Mouse (Mus musculus) ES-E14 (cell line): Measurements from ENCODE around the gene Alpl. TPM values are rescaled to one million over a fixed set of nuclear protein-coding genes. Genes with fewer than 3 reads are reported as not detected.
A peak's percentile ranks its signal among the peaks of the same experiment; 100 is the strongest.

Experiments used
- DNase-seq: peaks from one replicate; pipeline ENCODE4 v3.0.0-alpha.2; 2013; ENCODE audit warnings: low read depth, low spot score
- H3K27ac ChIP-seq: 2 replicates; pipeline ENCODE4 v1.5.1; 2012; ENCODE audit warnings: low read depth, mild to moderate bottlenecking, low read length, moderate library complexity, mixed read lengths; ENCODE audit not compliant: poor library complexity, insufficient read depth, severe bottlenecking
- H3K36me3 ChIP-seq: 2 replicates; pipeline ENCODE4 v1.6.1; 2012; ENCODE audit warnings: mild to moderate bottlenecking, low read length, moderate library complexity, mixed read lengths; ENCODE audit not compliant: control insufficient read depth, poor library complexity, insufficient read depth, severe bottlenecking
- H3K4me1 ChIP-seq, 2 experiments: fragments of 150-350 bp in 1 of 2; sonication (generic) in 1 of 2; 2 replicates each; pipeline ENCODE4 v1.6.1; 2012; ENCODE audit warnings: low read length in 2 of 2, mild to moderate bottlenecking in 1 of 2, mixed read lengths in 1 of 2; ENCODE audit not compliant: control insufficient read depth in 2 of 2, insufficient read depth in 2 of 2, poor library complexity in 1 of 2
- H3K4me3 ChIP-seq, 2 experiments: fragments of 150-350 bp in 1 of 2; sonication (generic) in 1 of 2; 2 replicates each; pipeline ENCODE4 v1.5.1; 2012; ENCODE audit warnings: low read length in 2 of 2, low read depth in 1 of 2, mild to moderate bottlenecking in 1 of 2, mixed read lengths in 1 of 2; ENCODE audit not compliant: insufficient read depth in 1 of 2, poor library complexity in 1 of 2, severe bottlenecking in 1 of 2
- H3K9ac ChIP-seq: 2 replicates; pipeline ENCODE4 v1.6.1; 2012; ENCODE audit warnings: low read depth, mild to moderate bottlenecking, low read length, mixed read lengths; ENCODE audit not compliant: poor library complexity, insufficient read depth, severe bottlenecking
- H3K9me3 ChIP-seq: fragments of 150-350 bp; sonication (generic); 2 replicates; pipeline ENCODE4 v1.6.1; 2012; ENCODE audit warnings: low read depth, mild to moderate bottlenecking, low read length; ENCODE audit not compliant: control insufficient read depth, insufficient read depth
- CHD2 ChIP-seq: IDR thresholded peaks from 2 replicates; pipeline ENCODE4 v1.6.1; 2014; ENCODE audit warnings: mild to moderate bottlenecking, low read depth, low read length, inconsistent platforms
- HCFC1 ChIP-seq: IDR thresholded peaks from 2 replicates; pipeline ENCODE4 v1.6.1; 2012; ENCODE audit warnings: low read length, inconsistent platforms, borderline replicate concordance; ENCODE audit not compliant: insufficient read depth
- MAFK ChIP-seq: IDR thresholded peaks from 2 replicates; pipeline ENCODE4 v1.6.1; 2014; ENCODE audit warnings: mild to moderate bottlenecking, low read depth, low read length, inconsistent platforms; ENCODE audit not compliant: insufficient read depth
- ZC3H11A ChIP-seq: IDR thresholded peaks from 2 replicates; pipeline ENCODE4 v1.6.1; 2012; ENCODE audit warnings: low read depth, mild to moderate bottlenecking, inconsistent platforms, low read length, borderline replicate concordance
- ZNF384 ChIP-seq: IDR thresholded peaks from 2 replicates; pipeline ENCODE4 v1.6.1; 2012; ENCODE audit warnings: low read depth, low read length, inconsistent platforms
- in situ Hi-C, 2 experiments: fragments of 600-800 bp; cut with MboI; formaldehyde crosslinking; loops; one replicate each; pipeline ENCODE4 v1.15.1; 2025; ENCODE audit warnings: low sequenced_read_pairs in 2 of 2, inconsistent platforms in 1 of 2; ENCODE audit not compliant: unreplicated experiment in 2 of 2
- total RNA-seq: library from RNA; depleted of rRNA; stranded (reverse); fragments of 300-350 nt; gene quantifications from 2 replicates; pipeline ENCODE4 v1.2.3, GENCODE M21; 2012

Gene Alpl
- total RNA-seq, 1 experiment, result 234 TPM

DNA sequence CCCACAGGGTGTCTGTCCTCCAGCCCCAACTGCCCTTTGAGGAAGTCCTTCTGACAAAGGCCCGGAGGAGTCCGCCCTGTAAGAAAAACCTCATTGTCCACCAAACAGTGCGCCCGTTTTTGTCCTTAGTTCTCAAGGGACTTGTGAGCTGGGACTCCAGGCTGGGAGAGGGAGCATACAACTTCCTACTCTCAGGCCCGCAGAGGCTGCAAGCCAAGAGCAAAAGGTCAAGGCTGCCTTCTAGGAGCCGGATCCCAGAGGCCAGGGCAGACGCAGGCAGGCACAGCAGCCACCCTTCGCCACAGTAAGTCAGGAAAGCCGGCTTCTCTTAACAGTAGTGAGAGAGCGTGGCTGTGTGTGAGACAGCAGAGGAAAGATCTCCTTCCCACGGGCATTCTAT, 4.1 kb upstream of the Alpl start:
- in situ Hi-C loops, result no loop called here
- Histone ChIP-seq H3K4me3 (peak overlapping the region; percentile 10 to 17; a peak in 2 of 4 replicates), H3K4me1 (peaks cover 6 to 35% of the 10 kb centered on the region in 2 experiments), H3K27ac (peak overlapping the region; percentile 67; the same call in 1 of the 2 replicates), H3K9ac (peak overlapping the region; percentile 41; the same call in 1 of the 2 replicates), H3K36me3 (no peaks in the 10 kb centered on the region), H3K9me3 (no peaks in the 10 kb centered on the region)
- TF ChIP-seq CHD2, result no peak
- TF ChIP-seq ZC3H11A, result no peak
- no peak for TF ChIP-seq HCFC1
- TF ChIP-seq MAFK, result no peak
- TF ChIP-seq ZNF384, result no peak
- no peak for DNase-seq

- Histone ChIP-seq H3K36me3 (peaks cover 6% of the 10 kb centered on the region; the same call in 1 of the 2 replicates), H3K4me3 (no peak overlapping the region), H3K9me3 (no peaks in the 10 kb centered on the region), H3K9ac (no peak overlapping the region), H3K27ac (no peak overlapping the region), H3K4me1 (peaks cover 6 to 43% of the 10 kb centered on the region in 2 experiments)
- TF ChIP-seq ZC3H11A, result no peak
- TF ChIP-seq HCFC1, result no peak
- TF ChIP-seq MAFK, result no peak
- no peak for TF ChIP-seq ZNF384
- no peak for TF ChIP-seq CHD2
- DNase-seq, result no peak
- in situ Hi-C loops, result no loop called here
Observed at GRCm38 (mm10) chr4:137797038-137797437, 854 bp upstream of the Alpl start.

GRCm38 (mm10) chr4:137794178-137794900, 1.8 kb downstream of the Alpl start:
- Histone ChIP-seq H3K4me1 (peaks cover 0 to 44% of the 10 kb centered on the region in 2 experiments; a peak in 3 of 4 replicates), H3K36me3 (peaks cover 6% of the 10 kb centered on the region; the same call in 1 of the 2 replicates), H3K9ac (no peak overlapping the region; the same call in 1 of the 2 replicates), H3K9me3 (no peaks in the 10 kb centered on the region), H3K27ac (no peak overlapping the region), H3K4me3 (peak overlapping the region in 1 of 2 experiments; percentile 96; a peak in 1 of 4 replicates)
- TF ChIP-seq ZNF384 (no peak), HCFC1 (no peak), MAFK (no peak), ZC3H11A (no peak), CHD2 (no peak)
- no peak for DNase-seq
- in situ Hi-C loops, result no loop called here

DNA sequence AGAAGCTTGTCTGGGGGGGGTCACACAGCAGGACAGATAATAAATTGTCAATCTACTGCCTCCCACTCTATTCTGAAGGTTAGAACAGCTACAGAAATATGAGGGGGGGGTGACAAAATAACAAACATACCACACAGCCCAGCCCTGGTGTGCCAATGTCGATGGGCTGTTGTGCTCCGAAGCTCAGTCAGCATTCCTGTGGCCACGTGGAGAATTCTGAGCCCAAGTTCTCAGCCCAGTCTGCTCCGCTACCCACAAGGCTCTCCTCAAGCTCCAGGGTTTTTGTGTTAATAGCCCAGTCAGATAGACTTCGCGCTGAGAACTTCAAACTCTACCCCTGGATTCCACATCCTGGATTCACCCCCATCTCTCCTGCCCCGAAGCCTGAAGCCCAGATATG, 2.6 kb downstream of the Alpl start:
- H3K9me3 ChIP-seq, result no peaks in the 10 kb centered on the region
- no peak overlapping the region; a peak in 1 of 4 replicates for H3K4me3 ChIP-seq
- DNase-seq, result no peak
- peaks cover 2 to 41% of the 10 kb centered on the region in 2 experiments for H3K4me1 ChIP-seq
- no peak overlapping the region for H3K9ac ChIP-seq
- no peak overlapping the region for H3K27ac ChIP-seq
- H3K36me3 ChIP-seq, result peaks cover 6% of the 10 kb centered on the region; the same call in 1 of the 2 replicates
- in situ Hi-C loops, result no loop called here
- no peak for TF ChIP-seq ZC3H11A
- TF ChIP-seq ZNF384, result no peak
- no peak for TF ChIP-seq MAFK
- TF ChIP-seq CHD2, result no peak
- no peak for TF ChIP-seq HCFC1
